Mouse (Mus musculus): ENCODE data around the gene Sbk1.
A peak's percentile ranks its signal among the peaks of the same experiment; 100 is the strongest.

Sbk1 gene

DNA sequence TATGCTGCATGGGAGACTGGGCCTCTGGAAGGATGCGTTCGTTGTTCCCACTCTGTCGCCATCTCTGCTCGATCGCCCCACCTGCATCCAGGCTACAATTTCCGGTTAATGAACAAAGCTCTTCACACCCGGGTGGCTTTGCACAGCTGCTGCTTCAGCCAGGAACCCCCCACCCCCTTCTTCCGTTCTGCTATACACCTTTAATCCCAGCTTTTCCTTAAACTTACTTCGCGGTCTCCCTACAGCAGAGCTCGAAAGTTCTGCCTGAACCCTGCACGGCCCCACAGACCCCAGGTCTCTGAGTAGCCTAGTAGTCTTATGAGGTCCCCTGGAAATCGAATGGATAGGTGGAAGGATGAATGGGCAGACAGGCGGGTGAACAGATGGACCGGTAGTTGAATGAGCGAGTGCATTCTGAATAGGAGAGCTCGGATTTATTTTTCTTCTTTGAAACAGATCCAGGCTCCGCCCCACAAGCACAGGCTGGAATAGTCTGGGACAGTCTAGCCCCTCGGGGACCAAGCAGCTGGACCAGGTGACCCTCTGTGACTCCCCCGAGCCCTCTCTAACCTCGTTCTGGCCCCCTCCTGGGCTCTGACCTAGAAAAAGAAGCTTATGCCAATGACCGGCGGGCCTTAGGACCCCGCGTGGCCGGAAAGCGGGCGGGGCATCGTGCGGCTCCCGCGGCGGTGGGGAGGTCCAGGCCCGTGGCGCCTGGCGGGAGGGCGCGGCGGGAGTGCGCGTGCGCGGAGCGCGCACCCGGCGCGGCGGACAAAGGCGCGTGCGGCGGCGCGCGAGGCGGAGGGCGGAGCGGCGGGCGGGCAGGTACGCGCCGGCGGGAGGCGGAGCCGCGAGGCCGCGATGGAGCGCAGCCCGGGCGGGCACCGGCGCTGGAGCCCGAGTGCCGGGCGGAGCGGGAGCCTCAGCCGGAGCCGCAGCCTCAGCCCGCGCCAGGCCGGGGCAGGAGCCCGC lies at the start of gene Sbk1:
Gene Sbk1 (plus strand): TSS at position 908 of the 972 bp plus-strand sequence.
- DNase-seq, result peak; percentile 92 to 96

DNA sequence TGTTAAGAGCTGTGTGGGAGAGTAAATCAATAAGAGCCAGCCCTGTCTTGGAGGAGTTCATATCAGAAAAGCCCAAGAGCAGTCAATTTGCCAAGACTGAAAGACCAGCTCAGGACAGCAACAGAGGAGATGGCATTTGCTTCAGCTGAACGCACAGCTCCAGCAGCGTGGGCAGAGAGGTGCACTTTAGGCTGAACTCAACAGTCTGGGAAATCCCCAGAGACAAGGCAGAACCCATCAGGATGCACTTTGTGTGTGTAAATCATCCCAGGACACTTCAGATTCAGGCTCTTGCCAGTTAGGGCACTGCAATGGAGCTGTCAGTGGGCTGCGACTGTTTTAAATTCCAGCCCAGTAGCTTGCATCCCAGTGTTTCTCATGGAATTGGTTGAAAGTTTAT lies 49.7 kb upstream of the Sbk1 start:
- DNase-seq, result no peak

DNA sequence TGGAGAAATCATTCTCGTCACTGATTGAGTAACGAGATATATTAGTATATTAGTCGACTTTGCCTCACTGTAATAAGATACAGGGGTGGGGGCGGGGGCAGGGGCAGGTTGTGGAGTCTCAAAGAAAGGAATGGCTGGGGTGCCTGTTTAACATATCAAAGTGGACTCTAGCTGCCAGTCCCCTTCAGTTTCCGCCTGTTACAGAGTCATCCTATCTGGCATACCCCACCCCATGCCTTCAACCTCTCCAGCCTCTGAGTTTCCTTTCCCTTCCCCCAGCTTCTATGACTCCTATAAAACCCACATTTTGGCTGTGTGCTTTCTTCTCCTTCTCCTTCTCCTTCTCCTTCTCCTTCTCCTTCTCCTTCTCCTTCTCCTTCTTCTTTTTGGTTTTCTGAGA lies 46.3 kb upstream of the Sbk1 start:
- no peak for DNase-seq

DNA sequence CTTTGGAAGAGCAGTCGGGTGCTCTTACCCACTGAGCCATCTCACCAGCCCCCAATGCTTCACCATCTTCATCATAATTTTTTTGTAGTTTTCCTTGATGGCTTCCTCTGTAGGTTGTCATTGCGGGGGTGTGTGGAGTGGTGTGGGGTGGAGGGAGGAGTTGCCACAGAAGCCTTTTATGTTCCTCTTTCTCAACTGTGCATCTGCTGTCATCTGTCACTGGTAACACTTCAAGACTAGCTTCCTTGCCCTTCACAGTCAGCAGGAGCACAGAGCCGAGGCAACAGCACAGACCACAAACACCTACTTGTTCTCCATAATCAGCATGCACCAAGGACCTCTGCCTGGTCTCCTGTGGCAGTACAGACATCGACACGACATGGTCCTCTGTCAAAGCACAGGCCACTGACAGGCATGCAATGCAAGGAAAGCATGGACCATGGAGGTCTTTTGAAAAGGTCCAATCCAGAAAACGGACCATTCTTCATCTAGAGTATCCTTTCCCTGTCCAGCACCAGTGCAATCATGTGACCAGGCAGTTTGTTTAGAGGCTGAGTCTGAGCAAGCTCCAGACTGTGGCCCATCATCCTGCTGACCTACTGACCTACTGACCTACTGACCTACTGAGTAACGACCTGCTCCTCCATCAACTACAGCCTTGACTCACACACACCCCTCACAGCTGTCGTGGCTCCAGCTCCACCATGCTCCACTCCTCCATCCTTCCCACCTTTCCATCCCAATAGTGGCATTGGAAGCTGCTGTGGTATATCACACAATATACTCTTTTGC lies 41.9 kb upstream of the Sbk1 start:
- no peak for DNase-seq

DNA sequence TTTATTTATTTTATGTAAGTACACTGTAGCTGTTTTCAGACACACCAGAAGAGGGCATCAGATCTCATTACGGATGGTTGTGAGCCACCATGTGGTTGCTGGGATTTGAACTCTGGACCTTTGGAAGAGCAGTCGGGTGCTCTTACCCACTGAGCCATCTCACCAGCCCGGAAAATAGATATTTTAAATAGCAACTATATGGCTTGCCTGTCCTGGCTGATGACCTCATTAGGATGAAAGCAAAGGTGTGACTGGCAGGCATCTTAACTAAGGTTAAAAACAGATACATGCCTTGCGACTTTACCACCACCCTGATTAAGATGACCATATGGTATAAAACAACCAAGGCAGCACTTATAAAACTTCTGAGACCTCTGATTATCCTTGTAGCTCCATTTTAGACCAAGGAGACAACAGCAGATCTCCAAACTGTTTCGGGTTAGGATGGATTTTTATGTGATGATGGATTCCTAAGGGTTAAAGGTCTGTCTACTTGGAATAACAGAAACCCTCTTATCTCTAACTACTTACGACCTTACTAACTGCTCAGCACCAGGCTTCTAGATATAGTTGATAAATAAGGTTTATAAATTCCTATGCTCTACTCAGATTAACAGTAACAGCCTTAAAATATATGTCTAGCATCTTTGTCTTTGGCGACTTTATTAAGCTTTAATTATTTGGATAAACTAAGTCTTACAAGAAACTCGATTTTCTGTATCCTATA lies 39.9 kb upstream of the Sbk1 start:
- no peak for DNase-seq

DNA sequence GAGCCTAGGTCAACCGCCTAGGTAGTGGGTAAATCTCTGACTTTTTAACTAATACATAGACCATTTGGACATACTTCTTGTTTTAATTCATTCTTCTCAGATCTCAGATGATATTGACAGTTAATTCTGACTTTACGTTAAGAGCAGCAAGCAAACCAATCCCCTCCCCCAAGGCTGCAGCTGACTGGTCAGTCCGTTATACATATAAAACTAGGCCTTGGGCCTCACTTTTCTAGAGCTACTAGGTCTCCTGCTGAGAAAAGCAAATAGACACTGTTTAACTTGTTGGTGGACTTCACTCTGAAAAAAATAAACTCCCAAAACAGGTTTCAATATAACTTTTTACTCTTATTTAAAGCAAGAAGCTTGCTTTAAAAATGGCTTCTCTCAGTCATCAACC lies 37.8 kb upstream of the Sbk1 start:
- DNase-seq, result no peak

DNA sequence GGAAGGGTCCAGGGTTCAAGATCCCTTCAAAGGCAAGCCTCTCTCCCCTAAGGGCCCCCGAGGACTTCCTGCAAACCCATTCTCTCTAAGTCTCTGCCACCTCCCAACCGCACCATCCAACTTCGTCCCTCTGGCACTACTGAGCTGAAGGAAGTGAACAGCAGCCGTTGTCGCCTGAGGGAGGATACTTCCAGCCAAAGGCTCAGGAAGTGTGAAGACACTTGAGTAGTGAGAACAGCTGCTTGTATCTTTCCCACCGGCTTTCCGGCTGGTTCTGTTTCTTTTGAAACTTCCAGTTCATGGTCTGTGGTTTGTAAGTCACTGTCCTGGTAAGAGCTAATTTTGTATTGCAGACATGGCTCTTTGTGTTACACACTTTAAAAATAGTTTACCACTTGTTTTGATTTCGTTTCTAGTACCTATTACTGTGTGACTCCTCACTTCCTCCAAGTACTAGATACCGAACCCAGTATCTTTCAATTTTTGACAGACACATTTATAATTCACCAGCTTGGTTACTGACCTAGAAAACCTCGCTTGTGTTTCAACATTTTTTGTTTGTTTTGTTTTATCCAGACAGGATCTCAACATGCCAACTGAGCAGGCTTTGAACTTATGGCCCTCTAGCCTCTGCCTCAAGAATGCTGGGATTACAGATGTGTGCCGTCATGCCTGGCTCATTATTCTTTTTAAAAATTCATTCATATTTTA lies 36.2 kb upstream of the Sbk1 start:
- DNase-seq, result peak in 1 of 2 experiments; percentile 12

DNA sequence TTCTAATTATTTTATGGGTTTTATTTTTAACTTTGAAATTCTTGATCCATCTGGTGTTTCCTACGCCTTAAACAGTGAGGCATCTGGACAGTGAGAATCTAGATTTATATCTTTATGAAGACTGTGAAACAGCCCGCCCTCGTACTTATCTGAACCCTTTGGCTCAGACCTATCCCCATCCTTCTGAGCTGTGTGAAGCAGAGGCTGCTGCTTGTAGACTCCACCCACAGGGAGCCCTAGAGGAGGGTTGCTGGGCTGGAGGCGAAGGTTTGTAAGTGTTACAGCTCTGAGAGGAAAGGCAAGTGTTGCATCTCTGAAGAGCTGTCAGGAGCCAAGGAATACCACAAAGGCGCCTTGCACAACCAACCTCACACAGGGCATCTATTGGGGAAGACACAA lies 35.6 kb upstream of the Sbk1 start:
- peak in 1 of 2 experiments; percentile 12 for DNase-seq

DNA sequence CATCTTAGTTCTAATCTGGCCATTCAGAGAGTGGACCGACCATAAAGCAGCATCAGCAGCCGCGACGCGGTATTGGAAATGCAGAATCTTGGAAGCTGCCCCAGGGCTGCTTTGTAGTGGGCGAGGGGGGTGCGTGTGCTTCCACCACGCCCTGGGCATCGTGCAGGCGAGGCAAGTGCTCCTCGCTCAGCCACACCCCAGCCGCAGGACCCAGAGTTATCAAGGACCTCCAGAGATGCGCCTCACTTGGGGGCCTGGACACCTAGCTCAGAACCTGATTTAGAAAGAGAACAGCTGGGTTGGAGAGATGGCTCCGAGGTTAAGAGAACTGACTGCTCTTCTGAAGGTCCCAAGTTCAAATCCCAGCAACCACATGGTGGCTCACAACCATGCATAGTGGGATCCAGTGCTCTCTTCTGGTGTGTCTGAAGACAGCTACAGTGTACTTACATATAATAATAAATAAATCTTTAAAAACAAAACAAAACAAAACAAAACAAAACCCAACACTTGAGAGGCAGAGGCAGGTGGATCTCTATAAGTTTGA lies 31.5 kb upstream of the Sbk1 start:
- DNase-seq, result no peak

DNA sequence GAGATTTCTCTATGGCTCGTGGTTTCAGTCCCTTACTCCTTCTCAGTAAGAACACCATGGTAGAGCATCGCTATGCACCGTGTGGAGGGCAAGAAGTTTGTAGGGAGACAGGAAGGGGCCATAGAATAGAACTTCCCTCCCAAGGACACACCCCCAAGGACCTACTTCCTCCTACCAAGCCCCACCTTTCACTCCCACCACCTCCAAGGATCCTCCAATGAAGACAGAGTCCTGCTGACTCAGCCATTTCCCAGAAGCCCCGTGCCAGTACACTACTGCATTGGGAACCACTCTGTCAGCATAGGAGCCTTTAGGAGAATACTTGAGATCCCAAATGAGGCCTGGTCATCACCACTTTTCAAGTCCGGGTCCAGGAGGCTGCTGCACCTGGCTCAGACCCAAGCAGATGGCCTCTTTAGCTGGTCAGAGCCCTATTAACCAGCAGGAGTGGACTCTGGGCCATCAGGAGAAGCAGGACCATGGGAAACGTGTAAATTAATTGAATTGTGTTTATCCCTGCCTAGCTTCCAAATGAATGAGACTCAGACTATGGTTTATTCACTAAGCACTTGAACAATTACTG lies 28.2 kb upstream of the Sbk1 start:
- no peak for DNase-seq

DNA sequence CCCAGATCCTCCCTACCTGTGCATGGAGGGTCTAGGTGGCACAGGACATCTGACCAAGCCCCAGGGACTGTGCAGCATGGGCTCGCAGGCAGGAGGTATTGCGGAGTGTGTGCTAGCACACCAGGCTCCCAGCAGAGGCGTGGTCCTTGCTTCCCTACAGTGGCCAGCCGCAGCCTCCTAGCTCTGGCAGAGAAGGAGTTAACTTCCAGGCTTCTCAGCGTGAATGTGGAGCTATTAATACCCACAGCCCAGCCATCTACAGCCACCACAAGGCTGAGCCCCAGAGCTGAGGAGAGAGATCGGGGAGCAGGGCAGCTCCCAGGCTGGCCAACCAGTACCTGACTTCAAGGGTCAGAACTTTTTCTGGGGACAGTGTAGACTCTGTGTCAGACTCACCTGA lies 24.3 kb upstream of the Sbk1 start:
- peak; percentile 16 to 40 for DNase-seq

DNA sequence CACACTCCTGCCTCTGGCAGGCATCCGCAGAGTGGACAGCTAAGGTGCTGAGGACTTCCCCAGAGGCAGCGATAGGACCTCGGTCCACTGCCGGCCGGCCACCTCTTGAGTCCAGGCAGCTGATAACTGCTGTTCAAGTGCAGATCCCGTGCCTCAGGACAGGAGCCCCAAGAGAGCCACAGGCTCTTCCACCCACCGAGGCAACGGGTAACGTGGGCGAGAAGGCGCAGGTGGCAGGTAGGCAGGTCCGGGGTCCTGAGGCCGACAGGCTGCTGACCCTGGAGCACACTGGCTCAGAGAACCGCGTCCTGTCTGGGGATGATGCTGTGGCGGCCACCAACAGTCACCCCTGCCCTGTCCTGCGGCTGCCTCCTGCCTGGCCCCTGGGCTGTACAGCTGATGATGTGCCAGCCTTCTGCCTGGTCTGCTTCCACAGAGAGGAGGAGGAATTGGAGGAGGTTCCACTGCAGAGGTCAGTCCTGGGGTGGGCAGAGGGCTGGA lies 23.7 kb upstream of the Sbk1 start:
- DNase-seq, result no peak

DNA sequence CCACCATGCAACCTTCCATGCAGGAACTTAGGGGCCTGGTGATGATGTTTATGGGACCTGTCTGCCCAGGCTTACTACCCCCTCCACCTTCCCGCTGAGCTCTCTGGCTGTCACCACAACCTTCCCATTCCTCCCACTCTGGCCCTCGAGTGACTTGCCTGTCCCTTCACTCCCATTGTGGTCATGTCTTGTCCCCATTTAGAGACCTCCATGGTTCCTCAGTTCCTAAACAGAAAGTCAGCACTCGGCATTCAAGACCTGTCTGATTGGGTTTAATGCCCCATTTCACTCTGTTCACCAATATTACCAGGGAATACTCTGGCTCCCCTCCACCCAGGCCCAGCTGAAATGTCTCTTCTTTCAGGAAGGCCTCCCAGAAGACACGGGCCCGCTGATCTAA lies 23.3 kb upstream of the Sbk1 start:
- no peak for DNase-seq

DNA sequence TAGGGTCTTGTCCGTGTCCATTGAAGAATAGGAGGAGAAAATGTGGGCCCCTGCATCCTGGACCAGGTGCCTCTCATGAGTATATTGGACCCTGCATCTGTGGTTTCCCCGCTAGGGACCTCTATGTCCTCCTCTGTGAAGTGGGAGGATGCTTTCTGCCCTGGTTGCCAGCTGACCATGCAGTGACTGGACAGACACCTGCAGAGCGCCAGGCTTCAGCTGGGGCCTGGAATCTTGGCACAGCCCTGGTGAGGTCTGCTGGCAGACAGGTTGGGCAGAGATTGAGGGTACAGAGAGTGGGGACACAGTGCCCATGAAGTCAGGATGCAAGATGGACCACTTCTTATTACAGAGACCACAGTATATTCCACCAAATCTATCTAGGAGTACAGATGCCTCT lies 22.4 kb upstream of the Sbk1 start:
- no peak for DNase-seq

DNA sequence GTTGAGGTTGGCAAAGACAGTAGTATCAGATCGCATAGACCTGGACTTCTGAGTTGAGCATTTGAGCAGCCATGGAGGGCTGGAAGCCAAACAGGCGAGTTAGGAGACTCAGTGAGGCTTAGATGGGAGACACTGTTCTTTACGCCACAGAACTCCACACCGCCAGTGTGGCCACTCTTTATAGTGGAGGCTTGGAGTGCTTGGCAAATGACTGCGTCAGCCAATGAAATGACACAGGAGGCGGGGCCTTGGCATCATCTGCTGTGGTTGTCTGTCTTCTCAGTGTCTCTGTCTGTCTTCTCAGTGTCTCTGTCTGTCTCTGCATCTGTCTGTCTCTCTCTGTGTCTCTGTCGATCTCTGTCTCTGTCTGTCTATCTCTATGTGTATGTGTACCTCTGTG lies 21.9 kb upstream of the Sbk1 start:
- no peak for DNase-seq

DNA sequence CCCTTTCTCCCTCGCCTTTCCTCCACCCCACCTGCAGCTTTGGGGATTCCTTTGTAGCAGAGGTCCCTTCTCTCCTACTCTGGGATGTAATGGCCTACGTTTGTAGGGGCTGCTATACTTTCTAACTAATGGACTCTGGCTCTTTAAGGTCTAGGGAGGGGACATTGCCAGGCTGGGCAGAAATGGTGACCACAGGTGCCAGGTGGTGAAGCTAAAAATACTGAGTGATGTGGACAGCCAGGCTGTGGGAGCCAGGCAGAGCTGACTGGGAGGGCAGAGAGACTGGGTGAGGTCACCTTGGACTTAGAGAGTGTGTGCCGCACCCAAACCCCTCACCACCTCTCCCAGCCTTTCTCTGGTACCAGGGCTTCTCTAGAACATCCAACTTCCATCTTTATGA lies 20.7 kb upstream of the Sbk1 start:
- DNase-seq, result no peak

DNA sequence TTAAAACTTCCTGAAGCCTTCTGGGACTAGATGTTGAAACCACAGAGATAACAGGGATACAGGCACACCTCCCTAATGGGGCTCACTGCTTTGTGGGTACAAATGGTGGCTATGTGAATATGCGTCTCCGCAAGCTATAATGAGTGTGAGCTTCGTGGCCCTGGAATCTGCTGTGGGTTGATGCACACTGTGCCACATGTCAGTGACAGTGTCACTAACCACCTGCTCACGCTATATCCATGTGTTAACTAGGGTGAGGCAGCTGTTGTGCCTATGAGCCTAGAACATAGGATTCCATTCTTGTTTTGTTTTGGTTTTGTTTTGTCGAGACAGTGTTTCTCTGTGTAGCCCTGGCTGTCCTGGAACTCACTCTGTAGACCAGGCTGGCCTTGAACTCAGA lies 20.2 kb upstream of the Sbk1 start:
- no peak for DNase-seq

DNA sequence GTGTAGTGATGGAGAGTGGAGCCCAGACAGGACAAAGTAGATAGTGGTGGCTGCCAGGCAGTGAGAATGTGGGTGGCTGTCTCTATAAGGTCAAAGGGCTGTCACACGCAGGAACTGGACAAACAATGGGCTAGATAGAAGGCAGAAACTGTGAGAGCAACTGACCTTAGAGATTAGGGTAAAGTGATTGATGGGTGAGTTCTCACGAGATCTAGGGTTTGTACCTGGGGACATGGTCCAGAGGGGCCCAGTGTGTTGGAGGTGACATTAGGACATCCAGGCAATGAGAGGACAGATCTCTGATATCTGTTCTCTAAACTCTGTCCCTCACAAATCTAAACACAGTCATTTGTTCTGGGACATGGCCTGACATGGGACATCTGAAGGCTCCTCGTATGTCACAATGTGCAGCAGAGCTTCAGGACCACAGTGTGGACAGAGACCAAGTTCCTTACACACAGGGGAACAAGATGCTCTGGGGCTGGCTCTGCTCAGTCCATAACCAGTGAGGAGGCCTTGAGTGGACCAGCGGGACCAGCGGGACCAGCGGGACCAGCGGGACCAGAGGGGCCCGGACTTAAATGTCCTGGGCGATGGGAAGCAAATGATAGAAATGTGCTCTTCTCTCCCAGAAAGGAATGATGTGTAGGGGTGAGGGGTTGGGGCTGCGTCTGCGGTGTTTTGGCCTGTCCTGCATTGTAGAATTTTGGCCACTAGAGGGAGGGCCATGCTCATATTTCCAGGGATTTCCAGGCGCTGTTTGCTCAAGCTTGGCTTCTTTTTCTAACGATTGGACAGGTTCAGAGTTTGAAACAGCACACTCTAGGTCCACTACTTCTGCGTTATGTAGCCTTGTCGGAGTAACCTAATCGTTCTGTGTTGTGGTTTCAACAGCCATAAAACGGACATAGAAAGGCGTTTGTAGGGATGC lies 11.9 kb upstream of the Sbk1 start:
- DNase-seq, result peak; percentile 75 to 76

DNA sequence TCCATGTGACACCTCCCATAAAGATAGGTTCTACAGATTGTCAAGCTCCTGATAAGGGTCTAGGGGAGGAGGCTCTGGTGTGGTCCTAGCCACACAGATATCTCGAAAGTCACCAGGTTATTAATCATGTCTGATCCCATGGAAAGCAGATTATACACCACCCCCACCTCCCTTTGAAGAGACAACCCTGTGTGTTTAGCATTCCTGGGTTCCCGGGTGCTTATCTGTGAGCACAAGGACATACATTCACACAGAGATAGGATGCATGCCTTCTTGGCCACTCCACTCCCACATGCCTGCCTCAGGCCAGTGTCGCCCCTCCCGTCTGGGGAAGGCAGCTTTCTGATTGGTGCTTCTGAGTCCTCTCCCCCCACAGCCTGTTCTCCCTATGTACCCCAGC lies 10.6 kb upstream of the Sbk1 start:
- DNase-seq, result no peak

DNA sequence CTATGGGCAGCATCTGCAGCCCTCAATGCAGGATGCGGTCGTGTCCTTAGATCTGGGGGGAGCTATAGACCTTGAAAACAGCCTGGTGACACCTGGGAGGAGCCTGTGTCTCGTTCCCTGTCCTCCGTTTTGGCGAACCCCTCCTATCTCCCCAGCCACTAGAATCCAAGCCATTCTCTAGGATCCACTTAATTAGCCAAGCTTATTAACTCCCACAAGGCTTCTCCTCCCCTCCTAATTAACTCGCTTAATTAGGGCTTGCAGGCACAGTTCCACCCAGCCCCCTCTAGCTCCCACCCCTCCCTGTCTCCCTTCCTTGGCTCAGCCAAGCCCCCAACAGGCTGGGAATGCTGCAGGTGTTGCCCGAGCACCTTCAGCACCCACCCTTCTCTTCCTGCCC lies 8.5 kb upstream of the Sbk1 start:
- no peak for DNase-seq

DNA sequence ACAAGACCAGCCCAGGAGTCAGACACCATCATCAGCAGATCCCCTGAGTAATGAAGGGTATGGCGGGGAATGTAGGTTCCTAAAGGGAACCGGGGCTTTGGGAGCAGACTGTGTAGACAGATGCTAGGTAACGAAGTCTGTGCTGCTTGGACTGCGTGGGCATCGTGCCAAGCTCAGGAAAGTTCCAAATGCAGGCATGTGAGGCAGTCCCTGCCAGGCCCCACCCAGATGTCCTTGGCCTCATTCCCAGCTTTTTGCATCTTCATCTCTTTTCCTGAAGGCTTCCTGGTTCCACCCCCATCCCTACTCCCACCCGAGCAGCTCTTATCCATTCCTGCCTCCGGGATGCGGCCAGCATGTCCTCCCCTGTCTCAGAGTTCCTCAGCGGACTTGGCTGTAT lies 6.5 kb upstream of the Sbk1 start:
- peak; percentile 69 to 77 for DNase-seq
